ENCODE assay signal across 20 mouse cellular contexts in the genomic region with DNA sequence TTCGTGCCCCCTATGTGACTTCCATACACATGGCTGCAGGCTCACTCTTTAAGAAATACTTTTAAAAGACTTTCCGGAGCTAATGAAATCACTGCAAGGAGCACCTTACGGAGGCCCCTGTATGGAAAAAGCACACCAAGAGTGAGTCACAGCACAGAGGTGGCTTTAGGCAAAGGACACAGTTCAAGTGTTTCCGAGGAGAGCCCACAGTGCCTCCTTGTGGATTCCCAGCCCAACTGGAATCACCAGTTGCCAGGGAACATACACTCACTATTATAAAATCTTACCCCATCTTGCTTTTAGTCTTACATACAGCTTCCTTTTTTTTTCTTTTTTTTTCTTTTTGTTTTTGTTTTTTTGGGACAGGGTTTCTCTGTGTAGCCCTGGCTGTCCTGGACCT.
A peak's percentile ranks its signal among the peaks of the same experiment; 100 is the strongest.
DNase-seq lines count a peak whose midpoint lies in the region; ATAC-seq and TF ChIP-seq lines count a peak whose summit lies in the region.
"Had no signal": no experiment of that assay in that cellular context is flagged by ENCODE, and none has a peak within 500 bp of the region (broad histone marks: within the 10 kb centered on the region; RNA-seq: fewer than 3 reads in every experiment).

No protein-coding gene starts in this region.

- dilution Hi-C loops in CH12.LX (cut with MboI; ENCODE audit: extremely low pct_ligation_motif_present, extremely low pct_unique_long_range_greater_than_20kb, low sequenced_read_pairs) = no loop called here

- no peak for ATAC-seq in kidney, postnatal 0 days (replicated peaks; ENCODE audit: low FRiP score, low read depth)

- H3K4me2 ChIP-seq in kidney, postnatal 0 days (ENCODE audit: low read length) = no peak overlapping the region
- no peak overlapping the region for H3K4me2 ChIP-seq in CH12.LX (ENCODE audit: insufficient read depth, low read depth, poor library complexity, severe bottlenecking)
- H3K4me2 ChIP-seq: heart, embryonic 13.5 days; limb, embryonic 13.5 days; liver, embryonic 15.5 days; stomach, embryonic 15.5 days had no signal

- H3K79me2 ChIP-seq in CH12.LX (replicated peaks; ENCODE audit: control insufficient read depth, extremely low read depth, insufficient read depth, poor library complexity, severe bottlenecking) = no peaks in the 10 kb centered on the region

- no peaks in the 10 kb centered on the region for H3K27me3 ChIP-seq in kidney, postnatal 0 days (ENCODE audit: insufficient read depth, low read length)
- H3K27me3 ChIP-seq in CH12.LX (replicated peaks) = no peaks in the 10 kb centered on the region
- H3K27me3 ChIP-seq: heart, embryonic 13.5 days; limb, embryonic 13.5 days; liver, embryonic 15.5 days; stomach, embryonic 15.5 days had no signal

- in situ Hi-C loops in CH12.LX (cut with MboI; ENCODE audit: low pct_ligation_motif_present, low pct_unique_long_range_greater_than_20kb, low sequenced_read_pairs) = no loop called here

- peaks cover 15% of the 10 kb centered on the region; the same call in 1 of the 2 replicates for H3K36me3 ChIP-seq in kidney, postnatal 0 days (ENCODE audit: insufficient read depth, low read length)
- no peaks in the 10 kb centered on the region for H3K36me3 ChIP-seq in CH12.LX (replicated peaks in 1 of 2; ENCODE audit: control insufficient read depth in 1 of 2, insufficient read depth in 1 of 2, low read length in 1 of 2)
- H3K36me3 ChIP-seq: heart, embryonic 13.5 days; liver, embryonic 15.5 days had no signal

- peak; percentile 30 for DNase-seq in embryo, embryonic 10 days (ENCODE audit: low spot score)
- no peak for DNase-seq in embryo, embryonic 9.5 days (ENCODE audit: extremely low spot score)
- no peak for DNase-seq in kidney, postnatal 0 days (ENCODE audit: low spot score)
- no peak for DNase-seq in kidney, postnatal 36 days
- DNase-seq in CH12.LX (ENCODE audit: extremely low read depth) (no peak), adipocyte (ENCODE audit: low spot score) (peak; percentile 7)
- no peak for DNase-seq in neural tube, embryonic 10.5 days (ENCODE audit: extremely low spot score, low spot score)
- no peak for DNase-seq in spleen, postnatal 36 days (ENCODE audit: low spot score in 2 of 2)
- DNase-seq: adrenal gland, postnatal 10 days; cerebellum, adult 8-10 months; gastrocnemius, postnatal 36 days; heart, postnatal 4 days; kidney, postnatal 10 days; layer of hippocampus, adult 9-11 months; midbrain, embryonic 14.5 days; right cerebral cortex, adult 18-20 months had no signal

- no peaks in the 10 kb centered on the region for H3K9me3 ChIP-seq in kidney, postnatal 0 days (replicated peaks; ENCODE audit: low read length)
- H3K9me3 ChIP-seq in CH12.LX (replicated peaks; ENCODE audit: low read length) = no peaks in the 10 kb centered on the region
- H3K9me3 ChIP-seq: heart, embryonic 13.5 days; limb, embryonic 13.5 days; liver, embryonic 15.5 days; stomach, embryonic 15.5 days had no signal

- no peak overlapping the region for H3K4me3 ChIP-seq in kidney, postnatal 0 days (replicated peaks; ENCODE audit: low read depth, low read length)
- H3K4me3 ChIP-seq in CH12.LX (replicated peaks in 1 of 3; ENCODE audit: low read depth in 2 of 3, low read length in 2 of 3, poor library complexity in 1 of 3) = no peak overlapping the region
- H3K4me3 ChIP-seq: heart, embryonic 13.5 days; limb, embryonic 13.5 days; liver, embryonic 15.5 days; stomach, embryonic 15.5 days had no signal

- H3K9ac ChIP-seq in kidney, postnatal 0 days (ENCODE audit: low read depth, low read length) = no peak overlapping the region
- H3K9ac ChIP-seq in CH12.LX (ENCODE audit: insufficient read depth, low read depth) = no peak overlapping the region
- H3K9ac ChIP-seq: heart, embryonic 13.5 days; limb, embryonic 13.5 days; liver, embryonic 15.5 days; stomach, embryonic 15.5 days had no signal

- 89% methylated on average over 4 of the region's 4 CpGs for WGBS in kidney, postnatal 0 days

- TF ChIP-seq CTCF in kidney, postnatal 0 days (IDR thresholded peaks at IDR 0.05; ENCODE audit: low read depth) = peak; percentile 56
- TF ChIP-seq CTCF in CH12.LX (conservative IDR thresholded peaks at IDR 0.05 in 1 of 2, IDR thresholded peaks at IDR 0.05 in 1 of 2; ENCODE audit: low read depth in 2 of 2, low read length in 2 of 2) = peak in 1 of 2 experiments; percentile 48; a peak in 2 of 4 replicates

- no peak for TF ChIP-seq EP300 in CH12.LX (IDR thresholded peaks at IDR 0.05; ENCODE audit: low read length)

- H3K4me1 ChIP-seq in kidney, postnatal 0 days (replicated peaks; ENCODE audit: insufficient read depth, low read length) = no peaks in the 10 kb centered on the region
- H3K4me1 ChIP-seq in CH12.LX (ENCODE audit: control insufficient read depth in 1 of 2, insufficient read depth in 2 of 2) = no peaks in the 10 kb centered on the region
- H3K4me1 ChIP-seq: heart, embryonic 13.5 days; limb, embryonic 13.5 days; liver, embryonic 15.5 days; stomach, embryonic 15.5 days had no signal

- H3K27ac ChIP-seq in kidney, postnatal 0 days = no peak overlapping the region
- H3K27ac ChIP-seq in CH12.LX (ENCODE audit: insufficient read depth, low read depth) = no peak overlapping the region
- H3K27ac ChIP-seq: heart, embryonic 13.5 days; limb, embryonic 13.5 days; liver, embryonic 15.5 days; stomach, embryonic 15.5 days had no signal

- TF ChIP-seq RAD21 in CH12.LX (IDR thresholded peaks at IDR 0.05; ENCODE audit: low read depth, low read length) = peak; percentile 37

- no peak for TF ChIP-seq POLR2A in CH12.LX (IDR thresholded peaks at IDR 0.05; ENCODE audit: low read depth, low read length)

TF ChIP-seq in CH12.LX, 34 proteins besides CTCF, POLR2A, EP300 and RAD21:
- peak; percentile 42 for TF ChIP-seq SMC3 (IDR thresholded peaks at IDR 0.05; ENCODE audit: low read depth, low read length)
- TF ChIP-seq CHD2 (IDR thresholded peaks at IDR 0.05; ENCODE audit: low read length) = no peak

Comparison
In these comparisons a context has a peak if more than half of its experiments do, and no peak if none do; other contexts are left out.
1. DNase-seq: peak in embryo, embryonic 10 days (single experiment) and adipocyte (single experiment); none in embryo, embryonic 9.5 days (single experiment), kidney, postnatal 0 days (single experiment), kidney, postnatal 36 days (0 of 2), CH12.LX (single experiment), neural tube, embryonic 10.5 days (single experiment) and spleen, postnatal 36 days (0 of 2).